Mouse (Mus musculus): Measurements from ENCODE around the gene Atp5j.

DNA sequence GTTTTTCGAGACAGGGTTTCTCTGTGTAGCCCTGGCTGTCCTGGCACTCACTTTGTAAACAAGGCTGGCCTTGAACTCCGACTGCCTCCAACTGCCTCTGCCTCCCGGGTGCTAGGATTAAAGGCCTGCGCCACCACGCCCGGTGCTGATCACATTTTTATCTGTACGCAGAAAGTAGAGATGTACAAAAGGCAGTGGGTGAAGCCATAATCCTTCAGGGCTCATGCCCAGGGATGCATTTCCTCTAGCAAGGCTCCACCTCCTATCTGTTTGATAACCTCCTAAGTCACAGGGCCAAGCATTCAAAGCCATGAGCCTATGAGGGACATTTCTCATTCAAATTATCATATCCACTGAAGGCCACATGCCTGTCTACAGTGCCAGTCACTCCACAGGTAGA is 27.6 kb downstream of the Atp5j start:
- TF ChIP-seq EP300 (IDR thresholded peaks at IDR 0.05; ENCODE audit: low read depth) (no peak), CTCF (IDR thresholded peaks at IDR 0.05; ENCODE audit: low read depth) (no peak)
